Mouse (Mus musculus): ENCODE data around the gene Pdcd5. TPM values are rescaled to one million over a fixed set of nuclear protein-coding genes. Genes with fewer than 3 reads are reported as not detected.
A peak's percentile ranks its signal among the peaks of the same experiment; 100 is the strongest.

Pdcd5 gene
- total and polyA plus RNA-seq, 2 experiments from 2014 or later: 78.3 to 280 TPM

GRCm38 (mm10) chr7:35668066-35669041, 21.0 kb upstream of the Pdcd5 start:
- H3K4me1 ChIP-seq (ENCODE audit: insufficient read depth, low read length): peaks cover 7% of the 10 kb centered on the region
- H3K4me3 ChIP-seq (ENCODE audit: low read depth, low read length): no peak overlapping the region
- 13% methylated on average over 18 of the region's 18 CpGs for WGBS
- DNase-seq (ENCODE audit: low spot score): peak; percentile 91
- H3K9me3 ChIP-seq (ENCODE audit: low read length): no peaks in the 10 kb centered on the region
- TF ChIP-seq CTCF (IDR thresholded peaks at IDR 0.05): no peak
- no peaks in the 10 kb centered on the region for H3K36me3 ChIP-seq (ENCODE audit: insufficient read depth, low read length)
- peak; percentile 81 for ATAC-seq (ENCODE audit: low FRiP score)
- peak overlapping the region; percentile 77 for H3K27ac ChIP-seq (ENCODE audit: low read depth, low read length)
- no peak overlapping the region for H3K4me2 ChIP-seq (ENCODE audit: low read depth, low read length, poor library complexity, severe bottlenecking)
- no peaks in the 10 kb centered on the region for H3K27me3 ChIP-seq (ENCODE audit: insufficient read depth, low read length)
- no peak overlapping the region for H3K9ac ChIP-seq (replicated peaks; ENCODE audit: low read length, poor library complexity, severe bottlenecking)

- no peak overlapping the region for H3K4me2 ChIP-seq (ENCODE audit: low read depth, low read length, poor library complexity, severe bottlenecking)
- no peak for ATAC-seq (ENCODE audit: low FRiP score)
- DNase-seq (ENCODE audit: low spot score): no peak
- no peak for TF ChIP-seq CTCF (IDR thresholded peaks at IDR 0.05)
- H3K36me3 ChIP-seq (ENCODE audit: insufficient read depth, low read length): no peaks in the 10 kb centered on the region
- no peaks in the 10 kb centered on the region for H3K9me3 ChIP-seq (ENCODE audit: low read length)
- H3K4me1 ChIP-seq (ENCODE audit: insufficient read depth, low read length): peaks cover 7% of the 10 kb centered on the region
- 42% methylated on average over 16 of the region's 16 CpGs for WGBS
- no peaks in the 10 kb centered on the region for H3K27me3 ChIP-seq (ENCODE audit: insufficient read depth, low read length)
- no peak overlapping the region for H3K9ac ChIP-seq (replicated peaks; ENCODE audit: low read length, poor library complexity, severe bottlenecking)
- H3K4me3 ChIP-seq (ENCODE audit: low read depth, low read length): no peak overlapping the region
- H3K27ac ChIP-seq (ENCODE audit: low read depth, low read length): no peak overlapping the region
Measured at GRCm38 (mm10) chr7:35663790-35664376, 16.6 kb upstream of the Pdcd5 start.

- ATAC-seq (ENCODE audit: low FRiP score): no peak
- DNase-seq (ENCODE audit: low spot score): no peak
Measured at GRCm38 (mm10) chr7:35659173-35659572, 11.9 kb upstream of the Pdcd5 start.

GRCm38 (mm10) chr7:35657829-35658228, 10.5 kb upstream of the Pdcd5 start:
- no peaks in the 10 kb centered on the region for H3K27me3 ChIP-seq (ENCODE audit: insufficient read depth, low read length)
- ATAC-seq (ENCODE audit: low FRiP score) (no peak), DNase-seq (ENCODE audit: low spot score) (no peak)
- no peaks in the 10 kb centered on the region for H3K9me3 ChIP-seq (ENCODE audit: low read length)
- H3K36me3 ChIP-seq (ENCODE audit: insufficient read depth, low read length): no peaks in the 10 kb centered on the region
- H3K4me2 ChIP-seq (ENCODE audit: low read depth, low read length, poor library complexity, severe bottlenecking): no peak overlapping the region
- H3K9ac ChIP-seq (replicated peaks; ENCODE audit: low read length, poor library complexity, severe bottlenecking): no peak overlapping the region
- no peak for TF ChIP-seq CTCF (IDR thresholded peaks at IDR 0.05)
- 38% methylated on average over 6 of the region's 6 CpGs for WGBS
- no peaks in the 10 kb centered on the region for H3K4me1 ChIP-seq (ENCODE audit: insufficient read depth, low read length)
- H3K4me3 ChIP-seq (ENCODE audit: low read depth, low read length): no peak overlapping the region
- H3K27ac ChIP-seq (ENCODE audit: low read depth, low read length): no peak overlapping the region

More at GRCm38 (mm10) chr7:35659173-35659572, 11.9 kb upstream of the Pdcd5 start:
- Histone ChIP-seq H3K4me1 (ENCODE audit: insufficient read depth, low read length) (no peaks in the 10 kb centered on the region), H3K9ac (replicated peaks; ENCODE audit: low read length, poor library complexity, severe bottlenecking) (no peak overlapping the region), H3K4me3 (ENCODE audit: low read depth, low read length) (no peak overlapping the region), H3K27ac (ENCODE audit: low read depth, low read length) (no peak overlapping the region), H3K9me3 (ENCODE audit: low read length) (no peaks in the 10 kb centered on the region), H3K36me3 (ENCODE audit: insufficient read depth, low read length) (no peaks in the 10 kb centered on the region), H3K27me3 (ENCODE audit: insufficient read depth, low read length) (no peaks in the 10 kb centered on the region), H3K4me2 (ENCODE audit: low read depth, low read length, poor library complexity, severe bottlenecking) (no peak overlapping the region)
- 62% methylated on average over 3 of the region's 3 CpGs for WGBS
- TF ChIP-seq CTCF (IDR thresholded peaks at IDR 0.05): peak; percentile 70

- Histone ChIP-seq H3K36me3 (ENCODE audit: insufficient read depth, low read length) (no peaks in the 10 kb centered on the region), H3K9ac (replicated peaks; ENCODE audit: low read length, poor library complexity, severe bottlenecking) (no peak overlapping the region), H3K4me3 (ENCODE audit: low read depth, low read length) (no peak overlapping the region), H3K9me3 (ENCODE audit: low read length) (no peaks in the 10 kb centered on the region), H3K27me3 (ENCODE audit: insufficient read depth, low read length) (no peaks in the 10 kb centered on the region), H3K27ac (ENCODE audit: low read depth, low read length) (no peak overlapping the region), H3K4me1 (ENCODE audit: insufficient read depth, low read length) (no peaks in the 10 kb centered on the region), H3K4me2 (ENCODE audit: low read depth, low read length, poor library complexity, severe bottlenecking) (no peak overlapping the region)
- no peak for ATAC-seq (ENCODE audit: low FRiP score)
- 87% methylated on average over 10 of the region's 10 CpGs for WGBS
- TF ChIP-seq CTCF (IDR thresholded peaks at IDR 0.05): peak; percentile 54
- DNase-seq (ENCODE audit: low spot score): no peak
Measured at GRCm38 (mm10) chr7:35651583-35652270, 4.4 kb upstream of the Pdcd5 start.

All from midbrain, postnatal 0 days (tissue).